Mouse (Mus musculus) thymus, adult 2 months (tissue): ENCODE measurements around the gene Tuba1b.

ENCODE experiments used
- CTCF ChIP-seq: fragments of 200-500 bp; IDR thresholded peaks from 2 replicates; pipeline ENCODE4 v1.5.1; 2012; ENCODE audit warnings: mild to moderate bottlenecking, control low read depth, low read length, moderate library complexity, borderline replicate concordance; ENCODE audit not compliant: control insufficient read depth, poor library complexity, insufficient read depth; ENCODE audit errors: extremely low read depth
- POLR2A ChIP-seq: fragments of 200-500 bp; IDR thresholded peaks from 2 replicates; pipeline ENCODE4 v1.6.1; 2012; ENCODE audit warnings: mild to moderate bottlenecking, low read length, control low read depth, moderate library complexity; ENCODE audit not compliant: control insufficient read depth, poor library complexity, insufficient read depth; ENCODE audit errors: extremely low read depth

- TF ChIP-seq POLR2A (no peak), CTCF (no peak)
These were observed 34.5 kb upstream of the Tuba1b start for GRCm38 (mm10) chr15:98968701-98969371.
